Mouse (Mus musculus): ENCODE data around the gene Cfl2.

Gene Cfl2

DNA sequence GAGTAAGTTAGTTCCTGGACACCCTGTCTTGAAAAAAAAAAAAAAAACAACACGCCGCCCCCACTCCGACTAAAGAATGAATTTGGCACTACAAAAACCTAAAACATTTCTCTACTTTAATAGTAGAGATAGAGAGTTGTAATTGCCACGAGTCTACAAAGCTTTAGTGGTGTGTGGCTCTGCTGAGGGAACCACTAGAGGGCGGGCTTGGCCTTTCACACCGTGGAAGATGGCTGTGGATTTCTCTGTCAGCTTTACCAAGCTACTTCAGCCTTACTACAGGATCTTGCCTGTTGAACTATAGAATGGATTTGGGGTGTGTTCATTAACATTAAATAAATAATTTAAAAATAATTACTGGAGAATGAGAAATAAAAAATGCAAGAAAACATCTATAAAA, 32.1 kb downstream of the Cfl2 start:
- peak; percentile 65 to 81 for DNase-seq (ENCODE audit: low spot score in 2 of 2)

DNA sequence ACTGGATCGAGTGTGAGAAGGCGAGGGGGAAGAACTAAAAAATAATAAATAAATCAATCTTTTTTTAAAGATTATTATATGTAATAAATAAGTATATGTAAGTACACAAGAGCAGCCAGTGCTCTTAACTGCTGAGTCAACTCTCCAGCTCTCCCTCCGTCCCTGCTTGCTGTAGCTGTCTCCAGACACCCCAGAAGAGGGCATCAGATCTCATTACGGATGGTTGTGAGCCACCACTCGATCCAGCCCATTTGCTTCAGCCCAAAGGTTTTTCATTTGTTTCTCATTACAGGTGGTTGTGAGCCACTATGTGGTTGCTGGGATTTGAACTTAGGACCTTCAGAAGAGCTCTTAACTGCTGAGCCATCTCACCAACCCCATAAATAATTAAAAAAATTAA, 32.8 kb downstream of the Cfl2 start:
- DNase-seq (ENCODE audit: low spot score in 2 of 2) = no peak

DNA sequence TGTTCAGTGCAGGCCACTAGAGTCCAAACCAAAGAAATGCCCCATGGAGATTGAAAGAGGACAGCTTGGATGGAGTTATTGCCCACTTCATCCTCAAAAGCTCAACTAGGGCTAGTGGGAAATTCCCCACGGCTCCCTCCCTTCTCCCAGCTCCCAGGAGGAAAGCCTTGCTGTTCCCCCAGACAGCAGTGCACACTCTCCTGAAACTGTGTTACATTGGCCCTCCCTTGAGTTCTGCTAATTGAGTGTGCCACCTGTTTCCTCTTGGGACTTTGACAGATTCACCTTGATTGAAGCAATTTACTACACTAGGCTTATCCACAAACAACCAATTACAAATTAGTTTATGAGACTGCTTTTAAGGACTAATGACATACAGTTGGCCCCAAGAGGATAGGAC, 34.6 kb downstream of the Cfl2 start:
- no peak for DNase-seq (ENCODE audit: low spot score in 2 of 2)

DNA sequence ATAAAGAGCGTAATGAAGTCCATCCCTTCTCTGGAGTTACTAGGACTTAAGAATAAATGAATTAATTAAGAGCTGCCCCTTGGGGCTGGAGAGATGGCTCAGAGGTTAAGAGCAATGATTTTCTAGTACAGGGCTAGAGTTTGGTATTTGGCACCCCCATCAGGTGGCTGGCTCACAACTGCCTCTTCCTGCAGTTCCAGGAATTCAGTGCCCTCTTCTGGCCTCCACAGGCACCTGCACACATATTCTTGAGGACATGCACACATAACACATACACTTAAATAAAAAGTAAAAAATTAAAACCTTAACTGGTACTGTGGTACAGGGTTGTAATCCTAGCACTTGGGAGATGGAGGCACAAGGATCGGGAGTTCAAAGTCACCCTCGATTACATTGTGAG, 37.5 kb downstream of the Cfl2 start:
- DNase-seq (ENCODE audit: low spot score in 2 of 2) = no peak

DNA sequence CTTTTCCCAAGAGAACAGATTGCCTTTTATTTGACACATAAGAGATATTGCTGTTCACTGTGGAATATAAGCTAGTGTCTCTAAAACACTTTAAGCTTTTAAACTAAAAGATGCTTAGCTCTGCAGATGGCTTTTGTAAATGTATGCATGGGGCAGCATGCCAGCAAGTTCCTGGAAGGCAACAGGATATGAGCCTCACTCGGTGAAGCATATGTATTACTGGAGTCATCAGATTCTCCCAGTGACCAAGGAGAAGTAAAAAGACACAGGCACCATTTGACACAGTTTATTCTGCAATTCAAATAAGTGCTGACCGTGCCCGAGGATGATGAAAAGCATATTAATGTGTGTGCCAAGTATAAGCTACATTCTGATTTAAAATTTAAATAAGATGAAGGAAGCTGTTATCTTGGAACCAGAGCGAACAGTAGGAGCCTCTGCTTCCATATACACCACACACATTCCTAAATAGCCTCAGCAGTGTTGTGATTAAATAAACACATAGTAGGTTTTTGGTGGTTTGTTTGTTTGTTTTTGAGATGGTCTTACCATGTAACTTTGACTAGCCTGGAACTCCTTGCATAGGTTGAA, 39.7 kb downstream of the Cfl2 start:
- no peak for DNase-seq (ENCODE audit: low spot score in 2 of 2)

DNA sequence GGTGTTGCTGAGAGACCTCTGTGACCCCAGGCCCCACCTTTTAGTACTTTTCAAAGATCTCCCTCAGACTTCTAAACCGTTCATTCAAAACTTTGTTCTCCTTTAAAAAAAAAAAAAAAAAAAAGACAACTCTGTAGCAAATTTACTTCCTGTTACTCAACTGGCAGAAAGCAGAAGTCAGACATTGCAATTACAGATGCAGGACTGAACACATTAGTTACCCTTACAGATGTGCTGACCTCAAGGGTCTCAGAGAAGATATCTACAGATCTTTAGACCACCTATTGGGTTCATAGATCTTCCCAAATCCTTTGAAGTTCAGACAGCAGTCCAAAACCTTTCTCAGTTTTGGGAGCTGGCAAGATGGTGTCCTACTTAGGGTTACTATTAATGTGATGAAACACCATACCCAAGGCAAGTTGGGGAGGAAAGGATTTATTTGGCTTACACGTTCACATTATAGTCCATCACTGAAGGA, 42.0 kb downstream of the Cfl2 start:
- no peak for DNase-seq (ENCODE audit: low spot score in 2 of 2)

DNA sequence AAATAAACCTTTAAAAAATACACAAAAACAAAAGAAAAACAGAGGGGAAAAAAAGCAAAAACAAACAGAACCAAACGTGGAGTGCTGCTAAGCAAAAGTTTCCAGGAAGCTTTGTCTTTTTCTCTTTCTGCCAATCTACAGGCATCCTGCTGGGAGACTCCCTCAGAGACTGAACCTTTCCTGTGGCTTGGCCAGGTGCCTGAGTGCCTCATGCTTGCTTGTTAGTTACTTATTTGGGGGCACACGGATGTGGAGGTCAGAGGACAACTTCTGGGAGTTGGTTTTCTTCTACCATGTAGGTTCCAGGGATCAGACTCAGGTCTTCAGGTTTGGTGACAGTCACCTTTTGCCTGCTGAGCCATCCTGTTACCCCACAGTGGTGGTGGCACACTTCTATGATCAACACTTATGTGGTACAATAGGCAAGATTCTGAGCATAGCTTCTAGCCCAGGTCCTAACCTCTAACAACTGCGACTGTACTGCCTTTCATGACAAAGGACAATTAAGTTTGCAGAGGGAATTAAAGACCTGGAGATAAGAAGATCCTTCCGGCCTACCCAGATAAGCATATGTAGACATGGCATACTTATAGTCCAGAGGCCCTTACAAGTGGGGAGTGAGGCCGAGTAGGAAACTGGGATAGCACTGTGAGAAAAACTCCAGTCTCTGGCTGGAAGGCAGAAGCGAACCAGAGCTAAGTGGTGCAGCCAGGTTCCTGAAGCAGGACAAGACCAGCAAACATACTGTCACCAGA, 43.3 kb downstream of the Cfl2 start:
- DNase-seq (ENCODE audit: low spot score in 2 of 2) = no peak

DNA sequence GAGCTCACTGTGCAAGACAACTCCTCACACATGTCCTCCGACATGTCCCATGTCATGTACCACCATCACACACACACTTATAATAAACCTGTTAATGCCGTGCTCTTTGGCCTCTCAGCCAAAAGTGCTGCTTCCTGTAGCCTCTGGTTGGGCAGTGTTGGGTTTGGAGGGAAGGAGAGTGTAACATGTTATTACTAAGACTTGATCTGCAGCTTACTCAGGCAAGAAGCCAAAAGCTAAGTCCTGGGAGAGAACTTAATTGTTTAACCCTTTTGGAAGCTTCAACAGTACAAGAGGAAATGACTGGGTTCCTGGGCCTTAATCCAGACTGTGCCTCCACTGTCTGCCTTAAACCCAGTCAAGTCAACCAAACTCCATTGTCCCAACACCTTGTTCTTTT, 52.5 kb downstream of the Cfl2 start:
- DNase-seq (ENCODE audit: low spot score in 2 of 2) = no peak

Measured in urinary bladder, postnatal 4 days (tissue).